Mouse (Mus musculus) CD4-positive naive resting alpha-beta T cell, adult 76 days (primary cell): ENCODE data around the gene Ildr2. TPM values are rescaled to one million over a fixed set of nuclear protein-coding genes. Genes with fewer than 3 reads are reported as not detected.

ENCODE experiments used
- total RNA-seq: library from RNA; stranded (reverse); gene quantifications from one replicate; pipeline ENCODE4 v1.2.4, GENCODE M21; 2023

Gene Ildr2
- total RNA-seq = 0.15 TPM

DNA sequence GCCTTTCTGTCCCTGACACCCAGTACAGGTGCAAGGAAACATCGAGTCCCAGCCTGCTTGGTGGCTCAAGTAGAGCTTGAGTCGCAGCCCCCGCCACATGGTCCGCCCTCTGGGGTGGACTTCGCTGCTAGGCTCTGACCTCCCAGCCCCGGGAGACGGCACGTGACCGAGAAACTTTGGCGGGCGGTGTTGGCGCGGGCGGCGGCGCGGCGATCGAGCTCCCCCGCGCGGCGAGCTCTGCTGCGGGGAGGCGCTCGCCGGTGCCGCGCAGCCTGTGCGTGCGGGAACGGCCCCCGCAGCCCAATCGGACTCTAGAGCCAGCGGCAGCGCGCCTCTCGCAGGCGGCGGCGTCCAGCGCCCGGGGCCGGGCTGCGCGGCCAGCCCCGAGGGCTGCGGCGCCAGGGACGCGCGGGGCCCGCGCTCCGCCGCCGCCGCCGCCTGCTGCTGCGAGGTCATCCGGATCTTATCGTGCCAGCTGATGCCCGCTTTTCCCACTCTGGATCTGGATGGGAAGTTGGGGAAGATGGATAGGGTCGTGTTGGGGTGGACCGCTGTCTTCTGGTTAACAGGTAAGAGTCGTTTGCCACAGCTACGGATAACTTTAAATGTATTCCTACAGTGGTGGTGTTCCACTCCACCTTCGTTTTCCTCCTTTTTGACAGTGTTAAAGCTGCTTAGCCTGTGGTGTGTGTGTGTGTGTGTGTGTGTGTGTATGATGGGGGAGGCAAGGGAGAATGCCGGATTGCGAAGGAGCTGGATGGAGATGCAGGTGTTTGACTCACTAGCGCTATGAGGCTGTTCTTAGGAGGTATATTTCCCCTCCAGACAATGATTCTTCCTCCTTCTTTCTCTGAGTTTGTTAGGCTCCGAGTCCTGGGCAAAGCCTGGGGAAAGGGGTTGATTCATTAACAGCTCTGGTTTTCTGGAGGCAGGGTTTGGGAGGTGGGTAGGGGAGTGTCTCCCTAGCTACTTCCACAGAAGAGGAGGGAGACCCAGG is at the start of gene Ildr2:
Gene Ildr2 (plus strand): TSS at position 242 of the 997 bp plus-strand sequence.

DNA sequence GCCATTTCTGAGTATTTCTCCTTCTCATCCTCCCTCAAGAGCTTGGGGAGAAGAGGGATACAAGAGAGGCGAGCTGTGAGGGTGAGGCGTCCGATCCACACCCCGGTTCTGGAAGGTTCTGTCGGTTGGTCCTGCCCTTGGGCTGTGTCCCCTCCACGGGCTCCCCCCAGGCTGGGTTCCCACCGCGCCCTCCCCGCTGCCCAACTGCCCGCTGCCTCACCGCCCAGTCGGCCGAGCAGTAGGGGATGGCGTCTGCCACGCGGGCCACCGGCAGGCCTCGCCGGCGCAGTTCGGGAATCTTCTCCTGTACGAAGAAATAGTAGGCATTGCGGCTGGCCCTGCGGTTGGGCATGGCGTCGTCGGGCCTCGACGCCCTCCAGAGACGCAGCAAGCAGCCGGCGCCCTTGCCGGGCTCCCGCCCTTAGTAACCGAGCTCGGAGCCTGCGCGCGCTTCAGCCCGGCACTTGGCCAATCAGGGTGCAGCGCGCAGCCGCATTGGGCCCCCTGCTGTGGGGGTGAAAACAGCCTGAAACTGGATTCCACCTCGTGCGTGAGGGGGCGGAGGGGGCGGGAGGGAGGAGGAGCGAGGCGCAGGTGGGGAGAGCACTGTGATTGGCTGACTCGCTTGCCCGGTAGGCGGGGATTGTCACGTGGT is 15.5 kb upstream of the Ildr2 start, which contains the start of gene Mael:
Gene Mael (minus strand): TSS at position 433 of the 655 bp plus-strand sequence.

Other genes with a start within 250 kb of the Ildr2 start
- gene Dusp27, start 126.2 kb upstream of the Ildr2 start, total RNA-seq = not detected
- not detected for gene Gpa33, start 123.9 kb upstream of the Ildr2 start, total RNA-seq
- not detected for gene Mael, start 15.4 kb upstream of the Ildr2 start, total RNA-seq
- 23.9 TPM for gene Tada1, start 125.0 kb downstream of the Ildr2 start, total RNA-seq
- gene Pogk, start 155.7 kb downstream of the Ildr2 start, total RNA-seq = 14.6 TPM
- gene Gm4846, start 243.4 kb downstream of the Ildr2 start, total RNA-seq = not detected